Mouse (Mus musculus): ENCODE results near the gene Rapgef2. TPM values are rescaled to one million over a fixed set of nuclear protein-coding genes. Genes with fewer than 3 reads are reported as not detected.
A peak's percentile ranks its signal among the peaks of the same experiment; 100 is the strongest.

The Rapgef2 gene
- polyA plus RNA-seq, 1 experiment: 8.7 TPM

DNA sequence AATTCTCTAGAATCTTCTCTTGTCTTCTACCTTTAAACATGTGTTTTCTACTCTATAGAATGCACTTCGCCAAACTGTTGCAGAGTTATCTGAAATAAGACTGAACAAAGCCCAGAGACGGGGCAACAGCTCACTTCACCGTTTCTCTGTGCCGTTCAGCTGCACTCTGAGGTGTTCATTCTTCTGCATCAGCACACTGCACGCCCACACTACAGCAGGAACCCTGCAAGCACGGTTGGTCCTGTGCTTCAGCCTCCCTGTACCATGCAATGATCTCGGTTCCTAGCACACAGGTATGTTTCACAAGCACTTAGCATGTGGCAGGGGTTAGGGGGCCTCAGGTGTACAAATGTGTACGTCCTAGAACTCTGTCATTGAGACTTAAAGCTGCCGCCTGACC, 32.9 kb downstream of the Rapgef2 start:
- 41% methylated on average over 9 of the region's 9 CpGs for WGBS
- Histone ChIP-seq H3K27me3 (ENCODE audit: control insufficient read depth, insufficient read depth, low read length) (no peaks in the 10 kb centered on the region), H3K27ac (ENCODE audit: control insufficient read depth, insufficient read depth, low read length) (peak overlapping the region; percentile 8; the same call in 1 of the 2 replicates), H3K4me3 (ENCODE audit: control insufficient read depth, insufficient read depth, low read length) (no peak overlapping the region), H3K4me1 (replicated peaks; ENCODE audit: control insufficient read depth, insufficient read depth, low read length) (peaks cover 16% of the 10 kb centered on the region), H3K36me3 (ENCODE audit: control insufficient read depth, insufficient read depth, low read length) (no peaks in the 10 kb centered on the region)
- DNase-seq: no peak
- TF ChIP-seq CTCF (IDR thresholded peaks at IDR 0.05; ENCODE audit: borderline replicate concordance, control insufficient read depth, extremely low read depth, insufficient read depth, low read length, poor library complexity) (no peak), POLR2A (IDR thresholded peaks at IDR 0.05; ENCODE audit: control insufficient read depth, extremely low read depth, insufficient read depth, low read length, poor library complexity) (no peak)

DNA sequence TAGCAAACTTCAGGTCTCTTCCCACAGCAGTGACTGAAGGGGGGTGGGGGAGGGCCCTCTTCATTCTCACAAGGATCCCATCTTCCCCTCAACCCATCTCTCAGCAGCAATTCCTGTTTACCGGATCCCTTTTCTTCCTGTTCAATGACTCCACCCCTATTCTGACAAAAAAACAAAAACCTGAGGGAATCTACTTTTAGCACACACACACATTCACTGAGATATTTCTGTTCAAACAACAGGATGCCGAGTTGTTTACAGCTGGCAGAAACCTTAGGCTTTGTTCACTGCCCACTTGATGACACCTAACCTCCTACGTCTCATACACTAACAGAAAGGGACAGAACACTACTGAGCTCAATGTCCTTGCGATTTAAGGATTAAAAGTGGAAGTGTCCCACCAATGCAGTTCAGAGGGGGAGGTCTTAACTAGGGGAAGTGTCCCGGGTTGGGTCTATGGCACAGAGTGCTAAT, 33.4 kb downstream of the Rapgef2 start:
- WGBS: 8% methylated on average over 5 of the region's 5 CpGs
- DNase-seq: no peak
- Histone ChIP-seq H3K36me3 (ENCODE audit: control insufficient read depth, insufficient read depth, low read length) (no peaks in the 10 kb centered on the region), H3K4me1 (replicated peaks; ENCODE audit: control insufficient read depth, insufficient read depth, low read length) (peaks cover 20% of the 10 kb centered on the region), H3K27ac (ENCODE audit: control insufficient read depth, insufficient read depth, low read length) (peak overlapping the region; percentile 8), H3K4me3 (ENCODE audit: control insufficient read depth, insufficient read depth, low read length) (no peak overlapping the region), H3K27me3 (ENCODE audit: control insufficient read depth, insufficient read depth, low read length) (no peaks in the 10 kb centered on the region)
- TF ChIP-seq POLR2A (IDR thresholded peaks at IDR 0.05; ENCODE audit: control insufficient read depth, extremely low read depth, insufficient read depth, low read length, poor library complexity) (no peak), CTCF (IDR thresholded peaks at IDR 0.05; ENCODE audit: borderline replicate concordance, control insufficient read depth, extremely low read depth, insufficient read depth, low read length, poor library complexity) (no peak)

DNA sequence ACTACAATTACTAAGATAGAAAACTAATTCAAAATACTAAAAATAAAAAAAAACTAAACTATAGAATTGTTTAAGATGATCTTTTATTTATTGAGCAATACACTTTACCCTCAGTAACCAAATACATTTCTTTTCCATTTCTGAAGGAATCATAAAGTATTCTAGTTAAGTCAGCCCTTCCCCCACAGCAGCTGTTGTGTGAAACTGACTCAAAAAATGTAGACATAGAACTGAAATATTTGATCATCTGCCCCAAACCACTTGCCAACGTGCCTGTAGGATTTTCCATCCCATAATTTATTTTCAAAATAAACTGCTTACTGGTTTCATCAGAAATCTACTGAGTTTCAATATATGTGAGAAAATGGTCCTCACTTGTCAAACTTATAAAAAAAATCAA, 36.4 kb downstream of the Rapgef2 start:
- H3K4me1 ChIP-seq (replicated peaks; ENCODE audit: control insufficient read depth, insufficient read depth, low read length): peaks cover 27% of the 10 kb centered on the region
- no peak for TF ChIP-seq POLR2A (IDR thresholded peaks at IDR 0.05; ENCODE audit: control insufficient read depth, extremely low read depth, insufficient read depth, low read length, poor library complexity)
- TF ChIP-seq CTCF (IDR thresholded peaks at IDR 0.05; ENCODE audit: borderline replicate concordance, control insufficient read depth, extremely low read depth, insufficient read depth, low read length, poor library complexity): no peak
- no peak overlapping the region for H3K27ac ChIP-seq (ENCODE audit: control insufficient read depth, insufficient read depth, low read length)
- WGBS: 10% methylated on average over 1 of the region's 1 CpGs
- no peaks in the 10 kb centered on the region for H3K36me3 ChIP-seq (ENCODE audit: control insufficient read depth, insufficient read depth, low read length)
- H3K4me3 ChIP-seq (ENCODE audit: control insufficient read depth, insufficient read depth, low read length): no peak overlapping the region
- no peak for DNase-seq
- no peaks in the 10 kb centered on the region for H3K27me3 ChIP-seq (ENCODE audit: control insufficient read depth, insufficient read depth, low read length)

DNA sequence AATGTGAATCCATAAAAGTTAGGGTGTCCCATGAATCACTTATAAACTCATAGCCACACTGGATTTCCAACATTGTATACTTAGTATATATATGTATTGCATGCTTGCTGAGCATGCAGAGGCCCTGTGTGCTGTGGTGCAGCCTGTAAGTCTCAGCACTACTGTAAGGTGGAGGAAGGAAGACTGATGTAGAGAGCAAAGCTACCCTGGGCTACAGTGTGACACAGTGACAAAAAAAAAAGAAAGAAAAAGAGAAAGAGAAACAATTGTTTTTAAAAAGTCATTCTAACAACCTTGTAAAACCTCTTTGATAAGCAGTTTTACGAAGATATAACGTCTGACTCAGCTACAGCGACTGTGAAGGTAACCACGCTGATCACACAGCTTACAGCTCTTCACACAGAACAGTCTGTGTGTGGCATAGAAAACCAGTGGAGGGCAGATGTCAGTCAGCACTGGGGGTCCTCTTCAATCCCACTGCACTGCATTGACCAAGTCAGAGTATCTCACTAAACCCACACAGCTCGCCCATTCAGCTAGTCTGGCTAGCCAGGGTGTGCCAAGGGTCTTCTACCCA, 37.6 kb downstream of the Rapgef2 start:
- Histone ChIP-seq H3K27ac (ENCODE audit: control insufficient read depth, insufficient read depth, low read length) (no peak overlapping the region), H3K27me3 (ENCODE audit: control insufficient read depth, insufficient read depth, low read length) (no peaks in the 10 kb centered on the region), H3K4me1 (replicated peaks; ENCODE audit: control insufficient read depth, insufficient read depth, low read length) (peaks cover 27% of the 10 kb centered on the region), H3K36me3 (ENCODE audit: control insufficient read depth, insufficient read depth, low read length) (no peaks in the 10 kb centered on the region), H3K4me3 (ENCODE audit: control insufficient read depth, insufficient read depth, low read length) (no peak overlapping the region)
- TF ChIP-seq CTCF (IDR thresholded peaks at IDR 0.05; ENCODE audit: borderline replicate concordance, control insufficient read depth, extremely low read depth, insufficient read depth, low read length, poor library complexity) (no peak), POLR2A (IDR thresholded peaks at IDR 0.05; ENCODE audit: control insufficient read depth, extremely low read depth, insufficient read depth, low read length, poor library complexity) (no peak)
- WGBS: 42% methylated on average over 5 of the region's 5 CpGs
- DNase-seq: no peak

DNA sequence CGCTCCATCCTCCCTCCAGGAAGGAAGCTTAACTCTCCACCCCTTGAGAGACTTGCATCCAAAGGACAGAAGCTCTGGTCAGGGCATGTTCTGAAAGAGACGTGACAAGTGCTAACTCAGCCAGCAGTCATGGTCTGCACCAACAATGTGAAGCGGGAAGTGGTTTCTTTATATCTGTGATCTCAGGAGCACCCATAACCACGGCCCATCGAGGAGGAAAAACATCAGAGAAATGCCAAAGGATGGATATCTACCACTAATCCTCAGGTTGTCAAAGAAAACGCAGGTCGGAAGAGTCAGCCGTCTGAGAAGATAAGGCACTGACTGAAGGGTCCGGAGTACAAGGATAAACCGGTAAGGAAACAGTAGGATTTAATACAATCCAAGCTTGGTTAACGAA, 38.1 kb downstream of the Rapgef2 start:
- 12% methylated on average over 11 of the region's 11 CpGs for WGBS
- no peak overlapping the region for H3K27ac ChIP-seq (ENCODE audit: control insufficient read depth, insufficient read depth, low read length)
- peak; percentile 25 for DNase-seq
- TF ChIP-seq POLR2A (IDR thresholded peaks at IDR 0.05; ENCODE audit: control insufficient read depth, extremely low read depth, insufficient read depth, low read length, poor library complexity) (no peak), CTCF (IDR thresholded peaks at IDR 0.05; ENCODE audit: borderline replicate concordance, control insufficient read depth, extremely low read depth, insufficient read depth, low read length, poor library complexity) (no peak)
- peaks cover 24% of the 10 kb centered on the region for H3K4me1 ChIP-seq (replicated peaks; ENCODE audit: control insufficient read depth, insufficient read depth, low read length)
- H3K27me3 ChIP-seq (ENCODE audit: control insufficient read depth, insufficient read depth, low read length): no peaks in the 10 kb centered on the region
- no peak overlapping the region for H3K4me3 ChIP-seq (ENCODE audit: control insufficient read depth, insufficient read depth, low read length)
- H3K36me3 ChIP-seq (ENCODE audit: control insufficient read depth, insufficient read depth, low read length): no peaks in the 10 kb centered on the region

DNA sequence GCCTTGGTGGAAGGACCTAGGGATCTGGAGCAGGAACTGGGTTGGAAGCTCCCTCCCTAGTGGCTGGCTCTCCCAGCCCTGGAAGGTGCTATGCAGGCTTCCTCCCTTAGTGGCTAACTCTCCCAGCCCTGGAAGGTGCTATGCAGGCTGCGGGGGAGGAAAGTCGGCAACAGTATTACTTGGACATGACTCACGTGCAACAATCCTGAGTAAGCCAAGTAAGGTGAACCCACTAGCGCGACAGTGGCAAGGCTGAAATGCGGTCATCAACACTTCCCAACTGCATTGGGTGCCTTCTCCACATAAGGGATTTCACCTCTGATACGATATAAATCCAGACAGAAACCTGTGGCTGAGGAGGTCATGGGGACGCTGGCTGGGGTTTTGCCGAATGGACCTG, 42.0 kb downstream of the Rapgef2 start:
- no peak overlapping the region for H3K27ac ChIP-seq (ENCODE audit: control insufficient read depth, insufficient read depth, low read length)

More for the DNA sequence above, 42.0 kb downstream of the Rapgef2 start:
- H3K4me3 ChIP-seq (ENCODE audit: control insufficient read depth, insufficient read depth, low read length): no peak overlapping the region
- no peak for DNase-seq
- no peaks in the 10 kb centered on the region for H3K27me3 ChIP-seq (ENCODE audit: control insufficient read depth, insufficient read depth, low read length)
- TF ChIP-seq CTCF (IDR thresholded peaks at IDR 0.05; ENCODE audit: borderline replicate concordance, control insufficient read depth, extremely low read depth, insufficient read depth, low read length, poor library complexity) (no peak), POLR2A (IDR thresholded peaks at IDR 0.05; ENCODE audit: control insufficient read depth, extremely low read depth, insufficient read depth, low read length, poor library complexity) (no peak)
- WGBS: 95% methylated on average over 9 of the region's 9 CpGs
- H3K36me3 ChIP-seq (ENCODE audit: control insufficient read depth, insufficient read depth, low read length): no peaks in the 10 kb centered on the region
- H3K4me1 ChIP-seq (replicated peaks; ENCODE audit: control insufficient read depth, insufficient read depth, low read length): peaks cover 25% of the 10 kb centered on the region

Measured in thymus, adult 2 months (tissue).